Mouse (Mus musculus) bone marrow macrophage, adult 2 months (primary cell): ENCODE results near the gene Cd8a. TPM values are rescaled to one million over a fixed set of nuclear protein-coding genes. Genes with fewer than 3 reads are reported as not detected.

Source experiments
- H3K27ac ChIP-seq: 2 replicates; pipeline ENCODE4 v1.5.1; 2012; ENCODE audit warnings: low read depth, low read length; ENCODE audit not compliant: insufficient read depth
- H3K4me1 ChIP-seq: 2 replicates; pipeline ENCODE4 v1.6.1; 2012; ENCODE audit warnings: low read length; ENCODE audit not compliant: control insufficient read depth, insufficient read depth
- H3K4me3 ChIP-seq: 2 replicates; pipeline ENCODE4 v1.5.1; 2012; ENCODE audit warnings: mild to moderate bottlenecking, low read length, moderate library complexity; ENCODE audit not compliant: insufficient read depth
- CTCF ChIP-seq: IDR thresholded peaks from 2 replicates; pipeline ENCODE4 v1.5.1; 2012; ENCODE audit warnings: low read depth, mild to moderate bottlenecking, low read length, moderate library complexity
- POLR2A ChIP-seq: IDR thresholded peaks from 2 replicates; pipeline ENCODE4 v1.6.1; 2012; ENCODE audit warnings: mild to moderate bottlenecking, low read depth, low read length, borderline replicate concordance
- polyA plus RNA-seq: library from polyadenylated mRNA; stranded (reverse); fragments of >200 nt; gene quantifications from 2 replicates; pipeline ENCODE4 v1.2.4, GENCODE M21; 2012; ENCODE audit not compliant: missing spikeins, insufficient read depth, insufficient read length

Cd8a gene
- polyA plus RNA-seq, 1 experiment = not detected

DNA sequence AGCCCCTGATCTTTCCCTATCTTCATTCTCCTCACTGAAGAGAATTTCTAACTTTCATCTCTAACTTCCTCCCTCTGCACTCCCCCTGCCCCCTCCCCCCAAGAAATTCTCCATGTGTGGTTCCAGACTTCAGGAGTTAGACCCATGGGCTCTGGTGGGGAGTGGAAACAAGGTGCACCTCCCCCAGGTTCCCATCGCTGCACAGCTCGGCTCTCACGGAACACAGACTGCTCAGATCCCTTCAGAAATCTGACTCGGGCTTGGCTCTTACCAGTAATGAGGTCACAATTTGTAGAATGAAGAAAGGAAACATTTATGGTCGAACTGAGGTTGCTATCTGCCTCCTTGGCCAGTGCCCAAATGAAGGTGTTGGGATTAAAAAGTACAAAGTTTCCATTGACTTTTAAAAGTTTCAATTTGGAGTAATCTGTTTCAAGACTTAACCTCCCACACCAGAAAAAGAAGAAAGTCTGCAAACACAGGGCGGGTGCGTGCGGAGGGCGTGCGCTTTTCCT, 12.0 kb upstream of the Cd8a start:
- TF ChIP-seq CTCF (no peak), POLR2A (no peak)
- Histone ChIP-seq H3K4me1 (no peaks in the 10 kb centered on the region), H3K27ac (no peak overlapping the region), H3K4me3 (no peak overlapping the region)

DNA sequence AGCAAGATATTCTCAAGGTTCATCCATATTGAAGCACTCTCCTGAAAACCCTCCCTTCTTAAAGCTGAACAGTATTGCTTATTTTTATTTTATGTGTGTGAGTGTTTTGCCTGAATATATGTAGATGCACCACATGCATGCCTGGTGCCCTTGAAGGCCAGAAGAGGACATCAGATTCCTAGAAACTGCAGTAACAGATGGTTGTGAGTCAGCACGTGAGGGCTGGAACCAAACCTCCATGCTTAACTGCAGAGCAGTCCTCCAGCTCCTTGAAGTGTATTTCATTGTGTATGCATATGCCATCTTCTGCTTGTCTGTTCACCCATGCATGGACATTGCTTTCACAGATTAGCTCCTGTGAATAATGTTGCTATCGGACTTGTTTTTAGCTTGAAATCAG, 9.2 kb upstream of the Cd8a start:
- Histone ChIP-seq H3K27ac (no peak overlapping the region), H3K4me3 (no peak overlapping the region), H3K4me1 (no peaks in the 10 kb centered on the region)
- TF ChIP-seq POLR2A = no peak
- TF ChIP-seq CTCF = no peak

- TF ChIP-seq CTCF = no peak
- TF ChIP-seq POLR2A = no peak
- Histone ChIP-seq H3K4me1 (no peaks in the 10 kb centered on the region), H3K4me3 (no peak overlapping the region), H3K27ac (no peak overlapping the region)
These were observed 3.8 kb upstream of the Cd8a start for GRCm38 (mm10) chr6:71369416-71369815.

- no peak for TF ChIP-seq CTCF
- TF ChIP-seq POLR2A = no peak
These were observed 2.1 kb upstream of the Cd8a start for GRCm38 (mm10) chr6:71371085-71371605.

GRCm38 (mm10) chr6:71372041-71372720, 1.0 kb upstream of the Cd8a start:
- H3K4me3 ChIP-seq = no peak overlapping the region
- H3K27ac ChIP-seq = no peak overlapping the region
- no peaks in the 10 kb centered on the region for H3K4me1 ChIP-seq
- no peak for TF ChIP-seq CTCF
- no peak for TF ChIP-seq POLR2A

More at GRCm38 (mm10) chr6:71371085-71371605, 2.1 kb upstream of the Cd8a start:
- Histone ChIP-seq H3K27ac (no peak overlapping the region), H3K4me3 (no peak overlapping the region), H3K4me1 (no peaks in the 10 kb centered on the region)

- Histone ChIP-seq H3K4me3 (no peak overlapping the region), H3K4me1 (no peaks in the 10 kb centered on the region), H3K27ac (no peak overlapping the region)
- TF ChIP-seq CTCF = no peak
- TF ChIP-seq POLR2A = no peak
These were observed 1.1 kb downstream of the Cd8a start for GRCm38 (mm10) chr6:71374311-71374829.

GRCm38 (mm10) chr6:71374921-71375320, 1.7 kb downstream of the Cd8a start:
- no peaks in the 10 kb centered on the region for H3K4me1 ChIP-seq
- no peak overlapping the region for H3K27ac ChIP-seq
- TF ChIP-seq CTCF = no peak
- no peak for TF ChIP-seq POLR2A
- H3K4me3 ChIP-seq = no peak overlapping the region

DNA sequence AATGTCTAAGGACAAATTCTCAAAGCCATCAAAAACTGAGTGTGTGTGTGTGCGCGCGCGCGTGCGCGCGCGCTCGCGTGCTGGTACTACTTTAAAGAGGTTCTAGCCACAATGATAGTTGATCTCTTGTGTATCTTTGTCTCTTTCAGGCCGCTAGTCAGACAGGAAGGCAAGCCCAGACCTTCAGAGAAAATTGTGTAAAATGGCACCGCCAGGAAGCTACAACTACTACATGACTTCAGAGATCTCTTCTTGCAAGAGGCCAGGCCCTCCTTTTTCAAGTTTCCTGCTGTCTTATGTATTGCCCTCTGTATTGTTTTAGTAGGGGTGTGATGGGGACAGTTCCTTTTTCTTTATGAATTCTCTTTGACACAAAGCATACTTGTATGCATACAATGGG, 3.5 kb downstream of the Cd8a start:
- TF ChIP-seq CTCF (no peak), POLR2A (no peak)

GRCm38 (mm10) chr6:71381654-71382053, 8.4 kb downstream of the Cd8a start:
- no peak overlapping the region for H3K27ac ChIP-seq
- H3K4me3 ChIP-seq = no peak overlapping the region
- TF ChIP-seq CTCF = no peak
- no peaks in the 10 kb centered on the region for H3K4me1 ChIP-seq

More for the DNA sequence above, 3.5 kb downstream of the Cd8a start:
- no peak overlapping the region for H3K4me3 ChIP-seq
- H3K27ac ChIP-seq = no peak overlapping the region
- H3K4me1 ChIP-seq = no peaks in the 10 kb centered on the region

- no peak overlapping the region for H3K4me3 ChIP-seq
- no peak overlapping the region for H3K27ac ChIP-seq
- no peak for TF ChIP-seq CTCF
- no peak for TF ChIP-seq POLR2A
- H3K4me1 ChIP-seq = no peaks in the 10 kb centered on the region
These were observed 17.3 kb downstream of the Cd8a start for GRCm38 (mm10) chr6:71390496-71390895.

DNA sequence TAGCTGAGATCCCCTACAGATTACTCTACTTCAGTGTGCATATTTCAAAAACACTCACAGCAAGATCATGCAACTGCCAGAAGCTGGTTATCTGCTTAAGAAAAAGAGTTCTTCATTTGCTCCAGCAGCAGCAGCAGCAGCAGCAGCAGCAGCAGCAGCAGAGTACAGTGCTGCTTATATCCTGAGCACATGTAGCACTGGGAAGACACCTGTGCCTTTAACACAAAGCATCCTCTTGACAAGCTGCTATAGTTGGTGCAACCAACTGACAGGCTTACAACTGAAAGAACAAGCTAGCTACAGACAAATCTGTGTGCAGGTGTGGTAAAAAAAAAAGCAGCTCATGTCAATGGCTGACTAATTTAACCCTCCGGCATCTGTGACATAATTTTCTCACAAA, 22.8 kb downstream of the Cd8a start:
- Histone ChIP-seq H3K4me1 (peaks cover under 1% of the 10 kb centered on the region), H3K4me3 (no peak overlapping the region), H3K27ac (no peak overlapping the region)
- no peak for TF ChIP-seq CTCF
